Mouse (Mus musculus) embryonic fibroblast, embryonic 13.5 days (primary cell): Measurements from ENCODE around the gene Cobl.

Experiments
- CTCF ChIP-seq: IDR thresholded peaks from 2 replicates; pipeline ENCODE4 v1.5.1; 2011; ENCODE audit warnings: mild to moderate bottlenecking, control low read depth, low read length, moderate library complexity, borderline replicate concordance; ENCODE audit not compliant: insufficient read depth
- POLR2A ChIP-seq: IDR thresholded peaks from 2 replicates; pipeline ENCODE4 v1.6.1; 2011; ENCODE audit warnings: low read depth, mild to moderate bottlenecking, control low read depth, low read length, moderate library complexity

DNA sequence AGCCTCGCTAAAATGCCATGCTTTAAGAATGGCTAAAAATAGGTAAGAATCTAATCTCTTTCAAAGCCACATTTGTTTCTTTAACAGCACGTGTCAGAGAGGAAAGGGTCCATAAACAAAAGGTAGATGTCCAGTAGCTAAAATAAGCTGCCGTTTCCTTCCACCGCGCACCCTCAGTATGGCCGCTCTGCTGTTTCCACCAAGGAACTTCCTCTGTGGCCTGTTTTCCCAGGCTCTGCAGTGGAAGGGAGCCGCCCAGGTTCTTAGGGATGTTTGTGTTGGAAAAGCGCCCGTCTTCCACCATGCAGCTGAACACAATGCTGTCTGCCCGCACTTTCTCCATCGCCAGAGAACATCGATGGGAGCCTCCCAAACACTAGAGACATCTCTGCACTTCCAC is 128.6 kb downstream of the Cobl start:
- no peak for TF ChIP-seq POLR2A
- TF ChIP-seq CTCF: no peak
